Mouse (Mus musculus) MEL (cell line): ENCODE data around the gene Tmc6.

Experiments
- CTCF ChIP-seq, 3 experiments: IDR thresholded peaks in 2 of 3; conservative IDR thresholded peaks in 1 of 3; 2 replicates each; pipeline ENCODE4 v1.5.1; 2011 to 2012; ENCODE audit warnings: low read length in 3 of 3, low read depth in 2 of 3, mild to moderate bottlenecking in 2 of 3, improper control_type of control experiment in 1 of 3, inconsistent platforms in 1 of 3, mixed read lengths in 1 of 3, moderate library complexity in 1 of 3; ENCODE audit not compliant: control insufficient read depth in 1 of 3, insufficient read depth in 1 of 3, poor library complexity in 1 of 3, severe bottlenecking in 1 of 3
- ELF1 ChIP-seq: IDR thresholded peaks from 2 replicates; pipeline ENCODE4 v1.6.1; 2014; ENCODE audit warnings: low read depth, mild to moderate bottlenecking, inconsistent platforms, low read length, improper control_type of control experiment, moderate library complexity
- GATA1 ChIP-seq: IDR thresholded peaks from 2 replicates; pipeline ENCODE4 v1.6.1; 2011; ENCODE audit warnings: low read depth, low read length, improper control_type of control experiment
- KAT2A ChIP-seq: conservative IDR thresholded peaks from 2 replicates; pipeline ENCODE4 v1.6.1; 2012; ENCODE audit warnings: low read depth, low read length, improper control_type of control experiment, inconsistent platforms
- MAX ChIP-seq: IDR thresholded peaks from 2 replicates; pipeline ENCODE4 v1.6.1; 2011; ENCODE audit warnings: low read length, improper control_type of control experiment
- POLR2A ChIP-seq, 2 experiments: IDR thresholded peaks; 2 replicates each; pipeline ENCODE4 v1.6.1; 2011 to 2012; ENCODE audit warnings: low read length in 2 of 2, mild to moderate bottlenecking in 2 of 2, control low read depth in 1 of 2, improper control_type of control experiment in 1 of 2, low read depth in 1 of 2, moderate library complexity in 1 of 2; ENCODE audit not compliant: control insufficient read depth in 1 of 2, insufficient read depth in 1 of 2, poor library complexity in 1 of 2
- RAD21 ChIP-seq: IDR thresholded peaks from 2 replicates; pipeline ENCODE4 v1.6.1; 2011; ENCODE audit warnings: mild to moderate bottlenecking, low read depth, low read length, improper control_type of control experiment
- TBP ChIP-seq: IDR thresholded peaks from 2 replicates; pipeline ENCODE4 v1.8.0; 2011; ENCODE audit warnings: low read depth, low read length, improper control_type of control experiment
- TCF12 ChIP-seq: IDR thresholded peaks from 2 replicates; pipeline ENCODE4 v1.6.1; 2014; ENCODE audit warnings: low read depth, mild to moderate bottlenecking, inconsistent platforms, low read length, improper control_type of control experiment, moderate library complexity
- UBTF ChIP-seq: IDR thresholded peaks from 2 replicates; pipeline ENCODE4 v1.6.1; 2012; ENCODE audit warnings: low read depth, mild to moderate bottlenecking, inconsistent platforms, low read length, improper control_type of control experiment, moderate library complexity, borderline replicate concordance; ENCODE audit not compliant: insufficient read depth
- USF2 ChIP-seq, 2 experiments: IDR thresholded peaks; 2 replicates each; pipeline ENCODE4 v1.6.1; 2011 to 2012; ENCODE audit warnings: improper control_type of control experiment in 2 of 2, low read length in 2 of 2, borderline replicate concordance in 1 of 2, inconsistent platforms in 1 of 2, low read depth in 1 of 2, mild to moderate bottlenecking in 1 of 2; ENCODE audit not compliant: insufficient read depth in 1 of 2
- ZNF384 ChIP-seq: IDR thresholded peaks from 2 replicates; pipeline ENCODE4 v1.6.1; 2012; ENCODE audit warnings: low read depth, mild to moderate bottlenecking, inconsistent platforms, low read length, improper control_type of control experiment

GRCm38 (mm10) chr11:117741128-117741527 lies 40.9 kb downstream of the Tmc6 start:
- TF ChIP-seq MAX: no peak
- TF ChIP-seq CTCF (IDR thresholded peaks at IDR 0.05 in 2 of 3, conservative IDR thresholded peaks at IDR 0.05 in 1 of 3; ENCODE audit: control insufficient read depth in 1 of 3, insufficient read depth in 1 of 3, low read depth in 2 of 3, low read length in 3 of 3, poor library complexity in 1 of 3, severe bottlenecking in 1 of 3): no peak
- TF ChIP-seq TBP: no peak
- no peak for TF ChIP-seq ZNF384
- TF ChIP-seq POLR2A (IDR thresholded peaks at IDR 0.05; ENCODE audit: control insufficient read depth in 1 of 2, insufficient read depth in 1 of 2, low read depth in 1 of 2, low read length in 2 of 2, poor library complexity in 1 of 2): no peak
- TF ChIP-seq GATA1: no peak
- TF ChIP-seq ELF1: no peak
- TF ChIP-seq UBTF: no peak
- TF ChIP-seq TCF12: no peak
- TF ChIP-seq USF2 (IDR thresholded peaks at IDR 0.05; ENCODE audit: borderline replicate concordance in 1 of 2, insufficient read depth in 1 of 2, low read depth in 1 of 2, low read length in 2 of 2): no peak
- no peak for TF ChIP-seq RAD21
- TF ChIP-seq KAT2A: no peak
